Mouse (Mus musculus) ES-Bruce4 (cell line): ENCODE data around the gene Tex12. TPM values are rescaled to one million over a fixed set of nuclear protein-coding genes. Genes with fewer than 3 reads are reported as not detected.

Source experiments
- H3K27ac ChIP-seq: 2 replicates; pipeline ENCODE4 v1.5.1; 2012; ENCODE audit warnings: low read length, inconsistent platforms; ENCODE audit not compliant: insufficient read depth
- H3K27me3 ChIP-seq: 2 replicates; pipeline ENCODE4 v1.6.1; 2012; ENCODE audit warnings: mild to moderate bottlenecking, low read length, inconsistent platforms; ENCODE audit not compliant: control insufficient read depth, poor library complexity, insufficient read depth, severe bottlenecking
- H3K36me3 ChIP-seq: 2 replicates; pipeline ENCODE4 v1.6.1; 2012; ENCODE audit warnings: inconsistent platforms, mild to moderate bottlenecking, low read length, moderate library complexity; ENCODE audit not compliant: control insufficient read depth, poor library complexity, insufficient read depth, severe bottlenecking
- H3K4me1 ChIP-seq: one replicate; pipeline ENCODE4 v1.8.1; 2011; ENCODE audit warnings: low read length; ENCODE audit not compliant: control insufficient read depth, insufficient read depth
- H3K4me3 ChIP-seq: 2 replicates; pipeline ENCODE4 v1.5.1; 2011; ENCODE audit warnings: low read depth, mild to moderate bottlenecking, low read length
- H3K9ac ChIP-seq: 2 replicates; pipeline ENCODE4 v1.6.1; 2012; ENCODE audit warnings: low read depth, mild to moderate bottlenecking, inconsistent platforms; ENCODE audit not compliant: poor library complexity, severe bottlenecking
- H3K9me3 ChIP-seq: replicated peaks from 2 replicates; pipeline ENCODE4 v1.6.1; 2012; ENCODE audit warnings: mild to moderate bottlenecking, low read length, inconsistent platforms; ENCODE audit not compliant: control insufficient read depth, poor library complexity, insufficient read depth, severe bottlenecking
- CTCF ChIP-seq: IDR thresholded peaks from one replicate; pipeline ENCODE4 v1.8.1; 2011; ENCODE audit warnings: low read depth, low read length
- EP300 ChIP-seq: IDR thresholded peaks from 2 replicates; pipeline ENCODE4 v1.6.1; 2011; ENCODE audit warnings: low read depth, low read length; ENCODE audit not compliant: insufficient read depth
- POLR2A ChIP-seq: IDR thresholded peaks from one replicate; pipeline ENCODE4 v1.8.1; 2011; ENCODE audit warnings: low read length; ENCODE audit not compliant: insufficient read depth
- polyA plus RNA-seq: library from polyadenylated mRNA; stranded (reverse); fragments of >200 nt; gene quantifications from 2 replicates; pipeline ENCODE4 v1.2.4, GENCODE M21; 2011; ENCODE audit warnings: low read depth; ENCODE audit not compliant: missing spikeins, insufficient read depth, insufficient read length

The Tex12 gene
- polyA plus RNA-seq, 1 experiment = not detected

GRCm38 (mm10) chr9:50515462-50515861 lies 45.7 kb downstream of the Tex12 start:
- H3K27me3 ChIP-seq = no peaks in the 10 kb centered on the region
- H3K4me1 ChIP-seq = peaks cover 2% of the 10 kb centered on the region
- no peak overlapping the region for H3K27ac ChIP-seq
- no peaks in the 10 kb centered on the region for H3K9me3 ChIP-seq
- H3K36me3 ChIP-seq = no peaks in the 10 kb centered on the region
- no peak overlapping the region for H3K9ac ChIP-seq
- no peak for TF ChIP-seq EP300
- TF ChIP-seq CTCF = no peak
- no peak for TF ChIP-seq POLR2A
- no peak overlapping the region for H3K4me3 ChIP-seq

GRCm38 (mm10) chr9:50507570-50507969 lies 53.6 kb downstream of the Tex12 start:
- TF ChIP-seq CTCF (no peak), EP300 (no peak), POLR2A (no peak)
- Histone ChIP-seq H3K9me3 (no peaks in the 10 kb centered on the region), H3K27ac (no peak overlapping the region), H3K4me3 (no peak overlapping the region), H3K27me3 (no peaks in the 10 kb centered on the region), H3K36me3 (no peaks in the 10 kb centered on the region), H3K4me1 (no peaks in the 10 kb centered on the region), H3K9ac (no peak overlapping the region)

Other genes starting within 250 kb of the Tex12 start
- 1,723 and 1,787 TPM in 2 replicates for gene Rpl10-ps3, start 216.4 kb downstream of the Tex12 start, polyA plus RNA-seq
- gene Plet1, start 66.8 kb downstream of the Tex12 start, polyA plus RNA-seq = 22.7 and 30.9 TPM in 2 replicates
- gene Pts, start 32.6 kb downstream of the Tex12 start, polyA plus RNA-seq = 34.3 and 34.4 TPM in 2 replicates
- gene Il18, start 6.5 kb downstream of the Tex12 start, polyA plus RNA-seq = 1.2 and 2.1 TPM in 2 replicates
- gene Bco2, start 6.1 kb downstream of the Tex12 start, polyA plus RNA-seq = not detected in 2 replicates
- gene Sdhd, start 42.5 kb upstream of the Tex12 start, polyA plus RNA-seq = 145 and 156 TPM in 2 replicates
- gene Timm8b, start 42.6 kb upstream of the Tex12 start, polyA plus RNA-seq = 119 and 145 TPM in 2 replicates
- gene Pih1d2, start 56.0 kb upstream of the Tex12 start, polyA plus RNA-seq = 5.6 and 7.3 TPM in 2 replicates
- 40.4 and 46.9 TPM in 2 replicates for gene Nkapd1, start 56.1 kb upstream of the Tex12 start, polyA plus RNA-seq
- 68.3 and 68.4 TPM in 2 replicates for gene Dlat, start 98.5 kb upstream of the Tex12 start, polyA plus RNA-seq
- 10.1 and 11.1 TPM in 2 replicates for gene Dixdc1, start 178.2 kb upstream of the Tex12 start, polyA plus RNA-seq
- 23.7 and 31.2 TPM in 2 replicates for gene 2310030G06Rik, start 185.2 kb upstream of the Tex12 start, polyA plus RNA-seq
- 125 and 126 TPM in 2 replicates for gene Cryab, start 190.0 kb upstream of the Tex12 start, polyA plus RNA-seq
- gene Hspb2, start 191.0 kb upstream of the Tex12 start, polyA plus RNA-seq = 22.3 and 22.7 TPM in 2 replicates
- gene Fdxacb1, start 206.9 kb upstream of the Tex12 start, polyA plus RNA-seq = 8.5 and 9.0 TPM in 2 replicates
- gene Alg9, start 213.7 kb upstream of the Tex12 start, polyA plus RNA-seq = 23.5 and 30.3 TPM in 2 replicates
- 12.4 and 13.1 TPM in 2 replicates for gene 1110032A03Rik, start 214.2 kb upstream of the Tex12 start, polyA plus RNA-seq